Mouse (Mus musculus) heart, embryonic 14.5 days (tissue): ENCODE data around the gene Slc51b. TPM values are rescaled to one million over a fixed set of nuclear protein-coding genes. Genes with fewer than 3 reads are reported as not detected.

Source experiments
- ATAC-seq: fragments of 200-750 bp; cut with Nextera tagmentation; 2 replicates; pipeline ENCODE4 v1.8.0; 2017; ENCODE audit warnings: low read depth, moderate TSS enrichment; ENCODE audit not compliant: insufficient number of reproducible peaks, insufficient read depth, low FRiP score
- H3K27ac ChIP-seq, 2 experiments: fragments of 200-500 bp in 1 of 2; fragments of 300-500 bp in 1 of 2; sonication (generic) in 1 of 2; replicated peaks in 1 of 2; 2 replicates each; pipeline ENCODE4 v1.5.1; 2012 to 2014; ENCODE audit warnings: low read depth in 2 of 2, low read length in 2 of 2, control low read depth in 1 of 2, mild to moderate bottlenecking in 1 of 2, mixed read lengths in 1 of 2; ENCODE audit not compliant: control insufficient read depth in 1 of 2, insufficient read depth in 1 of 2
- H3K27me3 ChIP-seq: fragments of 300-500 bp; sonication (generic); 2 replicates; pipeline ENCODE4 v1.6.1; 2014; ENCODE audit warnings: mild to moderate bottlenecking, low read length, control low read depth; ENCODE audit not compliant: control insufficient read depth, insufficient read depth
- H3K36me3 ChIP-seq: fragments of 300-500 bp; sonication (generic); 2 replicates; pipeline ENCODE4 v1.6.1; 2014; ENCODE audit warnings: mild to moderate bottlenecking, control low read depth, low read length, mixed read lengths; ENCODE audit not compliant: control insufficient read depth, insufficient read depth
- H3K4me1 ChIP-seq, 2 experiments: fragments of 200-500 bp in 1 of 2; fragments of 300-500 bp in 1 of 2; sonication (generic) in 1 of 2; 2 replicates each; pipeline ENCODE4 v1.6.1; 2012 to 2014; ENCODE audit warnings: low read length in 2 of 2, control low read depth in 1 of 2, mixed read lengths in 1 of 2; ENCODE audit not compliant: control insufficient read depth in 2 of 2, insufficient read depth in 2 of 2
- H3K4me2 ChIP-seq: fragments of 300-500 bp; sonication (generic); 2 replicates; pipeline ENCODE4 v1.6.1; 2014; ENCODE audit warnings: mild to moderate bottlenecking, low read length
- H3K4me3 ChIP-seq, 2 experiments: fragments of 200-500 bp in 1 of 2; fragments of 300-500 bp in 1 of 2; sonication (generic) in 1 of 2; 2 replicates each; pipeline ENCODE4 v1.5.1; 2012 to 2014; ENCODE audit warnings: low read length in 2 of 2, mild to moderate bottlenecking in 2 of 2, control low read depth in 1 of 2, low read depth in 1 of 2, moderate library complexity in 1 of 2; ENCODE audit not compliant: control insufficient read depth in 1 of 2, insufficient read depth in 1 of 2
- H3K9ac ChIP-seq: fragments of 300-500 bp; sonication (generic); 2 replicates; pipeline ENCODE4 v1.6.1; 2014; ENCODE audit warnings: mild to moderate bottlenecking, low read length
- H3K9me3 ChIP-seq: fragments of 300-500 bp; sonication (generic); 2 replicates; pipeline ENCODE4 v1.6.1; 2016; ENCODE audit warnings: low read length, control low read depth; ENCODE audit not compliant: control insufficient read depth
- WGBS: fragments of 180-500 bp; shearing (Covaris S2); extraction: QIAGEN DNeasy Blood & Tissue Kit; methylation state at CpG from one replicate; pipeline ENCODE4 v1.1.7; 2014; 5-methylcytosine and 5-hydroxymethylcytosine counted together
- polyA plus RNA-seq: library from polyadenylated mRNA; unstranded; fragments of >200 nt; fragmentation: Nextera tagmentation; extraction: Ambion mirVana; gene quantifications from 2 replicates; pipeline ENCODE4 v1.2.1, GENCODE M21; 2014

Gene Slc51b
- polyA plus RNA-seq, 1 experiment from 2014 or later, result not detected

DNA sequence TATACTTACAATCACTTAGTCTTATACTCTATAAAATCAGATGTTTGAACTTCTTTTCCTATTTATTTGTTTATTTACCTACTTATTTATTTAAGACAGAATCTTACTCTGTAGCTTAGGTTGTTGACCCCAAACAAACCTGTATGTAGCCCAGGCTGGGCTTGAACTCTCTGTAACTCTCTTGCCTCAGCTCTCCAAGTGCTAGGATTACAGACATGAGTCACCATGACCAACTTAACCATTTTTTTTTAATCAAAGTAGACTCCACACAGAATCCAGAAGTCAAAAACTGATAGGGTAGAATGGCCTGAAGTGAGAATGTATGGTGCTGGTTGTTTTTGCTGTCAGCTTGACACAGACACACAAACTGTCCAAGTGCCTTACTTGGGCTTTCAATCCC lies 7.6 kb upstream of the Slc51b start:
- H3K4me2 ChIP-seq, result no peak overlapping the region
- H3K36me3 ChIP-seq, result no peaks in the 10 kb centered on the region
- ATAC-seq, result no peak
- no peaks in the 10 kb centered on the region for H3K4me1 ChIP-seq
- no peaks in the 10 kb centered on the region for H3K9me3 ChIP-seq
- H3K9ac ChIP-seq, result no peak overlapping the region
- H3K27ac ChIP-seq, result no peak overlapping the region
- no peaks in the 10 kb centered on the region for H3K27me3 ChIP-seq
- H3K4me3 ChIP-seq, result no peak overlapping the region

DNA sequence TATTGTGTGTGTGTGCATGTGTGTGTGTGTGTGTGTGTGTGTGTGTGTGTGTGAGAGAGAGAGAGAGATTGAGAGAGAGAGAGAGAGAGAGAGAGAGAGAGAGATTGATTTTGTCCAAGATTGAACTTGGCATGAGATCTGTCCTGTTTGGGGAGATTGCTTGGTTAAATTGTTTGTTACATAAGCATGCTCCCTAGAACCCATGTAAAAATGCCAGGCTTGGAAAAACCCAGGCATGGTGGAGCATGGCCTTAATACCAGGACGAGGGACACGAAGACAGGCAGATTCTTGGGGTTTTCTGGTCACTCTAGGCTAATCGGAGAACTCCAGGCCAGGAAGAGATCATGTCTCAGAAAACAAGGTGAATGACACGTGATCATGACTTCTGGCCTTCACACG lies 5.2 kb upstream of the Slc51b start:
- H3K36me3 ChIP-seq, result no peaks in the 10 kb centered on the region
- ATAC-seq, result no peak
- H3K27ac ChIP-seq, result no peak overlapping the region
- no peaks in the 10 kb centered on the region for H3K27me3 ChIP-seq
- no peaks in the 10 kb centered on the region for H3K9me3 ChIP-seq
- H3K4me3 ChIP-seq, result no peak overlapping the region
- WGBS, result 80% methylated on average over 5 of the region's 5 CpGs
- H3K4me1 ChIP-seq, result no peaks in the 10 kb centered on the region
- no peak overlapping the region for H3K9ac ChIP-seq
- H3K4me2 ChIP-seq, result no peak overlapping the region

DNA sequence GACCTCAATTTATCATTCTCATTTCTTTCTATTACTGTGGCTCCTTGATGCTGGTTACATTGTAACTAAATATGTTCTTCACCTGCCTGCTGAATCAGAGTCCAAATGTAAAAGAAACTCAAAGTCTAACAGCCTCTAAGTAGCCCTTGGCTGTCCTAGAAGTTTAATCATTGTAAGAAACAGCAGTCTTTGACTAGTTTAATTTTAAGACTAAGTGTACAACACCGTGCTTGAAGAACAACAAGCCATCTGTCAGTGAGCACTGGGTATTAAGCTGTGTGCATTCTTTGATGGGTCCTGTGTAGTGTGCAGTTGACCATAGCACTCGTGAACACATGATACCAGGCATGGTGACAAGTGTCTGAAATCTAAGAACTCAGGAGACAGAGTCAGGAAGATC lies 4.8 kb upstream of the Slc51b start:
- H3K4me3 ChIP-seq, result no peak overlapping the region
- no peak overlapping the region for H3K9ac ChIP-seq
- 64% methylated on average over 2 of the region's 2 CpGs for WGBS
- H3K27me3 ChIP-seq, result no peaks in the 10 kb centered on the region
- no peak overlapping the region for H3K27ac ChIP-seq
- no peak for ATAC-seq
- H3K4me2 ChIP-seq, result no peak overlapping the region
- no peaks in the 10 kb centered on the region for H3K9me3 ChIP-seq
- no peaks in the 10 kb centered on the region for H3K4me1 ChIP-seq
- no peaks in the 10 kb centered on the region for H3K36me3 ChIP-seq

DNA sequence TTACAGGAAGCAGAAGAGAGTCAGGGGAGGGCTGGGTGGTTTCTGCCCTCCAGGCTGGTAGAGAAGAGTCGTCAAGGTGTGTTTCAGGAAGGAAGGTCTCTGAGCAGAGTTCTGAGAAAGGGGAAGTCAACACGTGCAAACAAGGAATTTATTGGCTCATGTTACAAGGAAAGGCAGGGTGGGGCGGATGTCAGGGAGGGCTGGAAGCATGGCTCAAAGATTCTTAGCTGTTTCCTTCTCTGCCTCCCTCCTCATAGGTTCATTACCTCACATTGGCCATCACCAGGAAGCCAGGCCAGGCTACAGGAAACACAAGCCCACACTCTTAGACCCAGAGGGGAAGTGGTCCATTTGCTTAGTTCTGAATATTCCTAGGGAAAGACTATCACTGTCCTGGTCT lies 1.6 kb upstream of the Slc51b start:
- Histone ChIP-seq H3K4me1 (no peaks in the 10 kb centered on the region), H3K4me3 (no peak overlapping the region), H3K36me3 (no peaks in the 10 kb centered on the region), H3K9ac (no peak overlapping the region), H3K4me2 (no peak overlapping the region), H3K27ac (no peak overlapping the region), H3K27me3 (no peaks in the 10 kb centered on the region), H3K9me3 (no peaks in the 10 kb centered on the region)
- 28% methylated on average over 3 of the region's 3 CpGs for WGBS
- no peak for ATAC-seq

DNA sequence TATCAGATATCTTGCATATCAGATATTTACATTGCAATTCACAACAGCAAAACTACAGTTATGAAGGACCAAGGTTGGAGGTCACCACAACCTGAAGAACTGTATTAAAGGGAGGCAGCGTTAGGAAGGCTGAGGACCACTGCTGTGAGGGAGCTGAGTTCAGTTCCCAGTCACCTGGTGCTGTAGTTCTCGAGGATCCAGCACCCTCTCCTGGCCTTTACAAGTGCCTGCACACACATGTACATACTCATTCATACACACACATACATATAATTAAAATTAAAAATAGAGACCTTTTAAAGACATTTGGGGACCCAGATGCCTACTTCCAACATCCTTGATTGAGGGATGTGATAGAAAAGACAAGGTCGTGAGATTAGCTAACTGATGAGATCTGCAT lies 3.1 kb downstream of the Slc51b start:
- H3K36me3 ChIP-seq, result no peaks in the 10 kb centered on the region
- no peak overlapping the region for H3K27ac ChIP-seq
- no peaks in the 10 kb centered on the region for H3K9me3 ChIP-seq
- no peak for ATAC-seq
- no peak overlapping the region for H3K4me3 ChIP-seq
- H3K4me1 ChIP-seq, result no peaks in the 10 kb centered on the region
- 62% methylated on average over 3 of the region's 3 CpGs for WGBS
- H3K9ac ChIP-seq, result no peak overlapping the region
- H3K4me2 ChIP-seq, result no peak overlapping the region
- no peaks in the 10 kb centered on the region for H3K27me3 ChIP-seq

DNA sequence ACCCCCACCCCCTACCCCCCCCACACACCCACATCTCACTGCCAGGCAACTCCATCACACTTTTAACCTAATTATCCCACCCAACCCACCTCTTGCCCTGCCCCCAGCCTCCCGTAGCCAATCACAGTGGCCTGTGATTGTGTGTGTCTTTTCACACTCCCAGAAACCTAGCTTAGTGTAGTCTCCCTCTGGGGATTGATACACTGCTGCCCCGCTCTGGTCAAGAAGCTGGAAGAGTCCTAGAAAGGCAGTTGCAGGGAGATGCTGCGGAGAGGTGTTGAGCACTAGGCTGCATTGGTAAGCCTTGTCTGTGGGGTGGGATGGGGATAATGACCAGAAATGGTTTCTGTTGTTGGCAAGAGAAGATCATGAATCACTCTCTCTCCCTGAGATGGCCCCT lies 5.0 kb downstream of the Slc51b start:
- H3K27me3 ChIP-seq, result no peaks in the 10 kb centered on the region
- no peak overlapping the region for H3K4me2 ChIP-seq
- no peaks in the 10 kb centered on the region for H3K4me1 ChIP-seq
- no peaks in the 10 kb centered on the region for H3K9me3 ChIP-seq
- H3K4me3 ChIP-seq, result no peak overlapping the region
- no peak; the same call in 1 of the 2 replicates for ATAC-seq
- no peaks in the 10 kb centered on the region for H3K36me3 ChIP-seq
- H3K9ac ChIP-seq, result no peak overlapping the region
- 28% methylated on average over 3 of the region's 3 CpGs for WGBS
- no peak overlapping the region for H3K27ac ChIP-seq

DNA sequence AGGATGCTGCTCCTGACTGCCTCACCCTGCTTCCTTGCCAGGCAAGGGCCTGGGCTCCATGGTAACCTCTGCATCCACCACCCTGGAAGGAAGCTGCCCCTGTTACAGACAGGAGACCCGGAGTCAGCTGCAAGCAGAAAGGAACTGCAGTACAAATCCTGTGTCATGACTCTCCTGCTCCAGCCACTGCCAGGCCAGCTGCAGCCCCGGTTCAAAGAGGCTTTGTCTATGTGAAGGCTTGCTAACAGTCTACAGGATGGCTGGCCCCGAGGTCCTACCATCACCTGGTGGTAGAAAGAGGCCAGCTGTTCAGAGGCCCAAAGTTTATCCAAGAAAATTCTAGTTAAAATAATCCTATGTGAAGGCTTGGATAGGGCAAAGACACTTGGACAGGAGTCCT lies 11.4 kb downstream of the Slc51b start:
- H3K4me2 ChIP-seq, result no peak overlapping the region

DNA sequence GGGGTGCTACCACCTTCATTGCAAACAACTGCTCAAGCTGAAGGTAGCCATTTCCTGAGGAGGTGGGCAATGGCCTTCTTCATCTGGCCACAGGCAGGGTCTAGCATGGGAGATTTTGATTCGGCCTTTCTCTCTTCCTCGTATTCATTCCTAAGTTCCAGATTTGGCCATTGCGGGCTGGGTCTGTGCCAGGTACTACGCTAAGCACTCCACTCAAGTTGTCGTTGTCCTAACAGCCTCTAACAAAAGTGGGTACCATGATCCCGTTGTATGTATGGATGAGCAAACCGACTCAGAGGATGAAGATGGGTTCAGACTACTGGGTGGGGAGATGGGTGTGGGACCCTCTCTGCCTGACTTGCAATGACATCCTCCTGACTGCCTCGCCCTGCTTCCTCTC lies 12.4 kb downstream of the Slc51b start:
- no peak overlapping the region for H3K9ac ChIP-seq
- WGBS, result 87% methylated on average over 8 of the region's 8 CpGs
- no peak overlapping the region for H3K4me2 ChIP-seq
- no peak overlapping the region for H3K4me3 ChIP-seq
- no peaks in the 10 kb centered on the region for H3K27me3 ChIP-seq
- no peaks in the 10 kb centered on the region for H3K9me3 ChIP-seq
- H3K27ac ChIP-seq, result no peak overlapping the region
- no peak for ATAC-seq
- no peaks in the 10 kb centered on the region for H3K4me1 ChIP-seq
- H3K36me3 ChIP-seq, result no peaks in the 10 kb centered on the region

More for the DNA sequence above, 11.4 kb downstream of the Slc51b start:
- no peak overlapping the region for H3K4me3 ChIP-seq
- H3K36me3 ChIP-seq, result no peaks in the 10 kb centered on the region
- no peaks in the 10 kb centered on the region for H3K27me3 ChIP-seq
- WGBS, result 66% methylated on average over 3 of the region's 3 CpGs
- H3K27ac ChIP-seq, result no peak overlapping the region
- no peak for ATAC-seq
- H3K9me3 ChIP-seq, result no peaks in the 10 kb centered on the region
- no peak overlapping the region for H3K9ac ChIP-seq
- H3K4me1 ChIP-seq, result no peaks in the 10 kb centered on the region
